ENCODE assay signal across 8 mouse cellular contexts in the genomic region with DNA sequence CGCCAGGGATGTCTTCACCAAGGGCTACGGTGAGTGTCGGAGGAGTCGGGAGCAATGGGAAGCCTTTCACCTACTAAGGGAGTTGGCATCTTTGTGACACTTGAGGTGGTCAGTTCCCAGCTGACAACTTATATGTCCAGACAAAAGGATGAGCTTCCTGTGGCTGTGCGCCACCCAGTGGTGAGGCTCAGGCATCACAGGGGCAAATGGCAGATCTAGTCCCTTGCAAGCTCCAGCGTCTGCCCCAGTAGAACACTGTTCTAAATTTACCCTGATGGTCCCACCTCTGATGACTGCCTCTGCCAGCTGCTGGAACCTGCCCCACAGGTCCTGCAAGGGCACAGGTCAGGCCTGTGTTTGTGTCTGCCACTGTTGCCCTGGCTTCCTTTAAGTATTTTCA. TPM values are rescaled to one million over a fixed set of nuclear protein-coding genes. Genes with fewer than 3 reads are reported as not detected.
A peak's percentile ranks its signal among the peaks of the same experiment; 100 is the strongest.
DNase-seq lines count a peak whose midpoint lies in the region; ATAC-seq lines count a peak whose summit lies in the region.

No protein-coding gene starts in this region.

- H3K4me1 ChIP-seq in intestine, embryonic 16.5 days (ENCODE audit: control insufficient read depth, insufficient read depth, low read length), result peaks cover 12% of the 10 kb centered on the region

- no peak overlapping the region for H3K27ac ChIP-seq in intestine, embryonic 16.5 days (ENCODE audit: low read length)

- H3K27me3 ChIP-seq in intestine, embryonic 16.5 days (replicated peaks; ENCODE audit: control insufficient read depth, insufficient read depth, low read length), result no peaks in the 10 kb centered on the region

- H3K9me3 ChIP-seq in intestine, embryonic 16.5 days (ENCODE audit: control insufficient read depth, low read length), result no peaks in the 10 kb centered on the region

- H3K4me2 ChIP-seq in intestine, embryonic 16.5 days (ENCODE audit: low read depth, low read length), result no peak overlapping the region

- peak; percentile 24; the same call in 1 of the 2 replicates for ATAC-seq in intestine, embryonic 16.5 days
- peak; percentile 94 for ATAC-seq in megakaryocyte, adult 5-6 weeks (ENCODE audit: poor library complexity, severe bottlenecking)

- 65% methylated on average over 6 of the region's 6 CpGs for WGBS in intestine, embryonic 16.5 days

- H3K9ac ChIP-seq in intestine, embryonic 16.5 days (ENCODE audit: low read depth, low read length), result no peak overlapping the region

- peak; percentile 56 for DNase-seq in cerebellum, adult 18-20 months
- DNase-seq in cerebellum, adult 11-12 months, result no peak
- DNase-seq in 3134 (ENCODE audit: extremely low read depth, insufficient read length, low spot score), result peak; percentile 57
- peak; percentile 79 for DNase-seq in adrenal gland, postnatal 10 days
- peak; percentile 59 to 84 for DNase-seq in gastrocnemius, adult 8-10 months (ENCODE audit: low spot score in 2 of 2)
- peak; percentile 45 to 58 for DNase-seq in spleen, postnatal 36 days (ENCODE audit: low spot score in 2 of 2)

- no peak overlapping the region for H3K4me3 ChIP-seq in intestine, embryonic 16.5 days (ENCODE audit: low read length)

- peaks cover 14% of the 10 kb centered on the region for H3K36me3 ChIP-seq in intestine, embryonic 16.5 days (ENCODE audit: control insufficient read depth, insufficient read depth, low read length)

RNA-seq across cellular contexts. Expression of a gene that starts 13.7 kb away (rescaled TPM):
- 100 to 1,000 TPM; 330 to 403 TPM for total RNA-seq in adrenal gland, postnatal 10 days (2021)
- 1,000 to 10,000 TPM; 1,279 to 1,529 (median 1,458) TPM for total RNA-seq in gastrocnemius, adult 8-10 months (2022)
- 311 and 337 TPM in 2 replicates for polyA plus RNA-seq in intestine, embryonic 16.5 days (2015; fragmentation: Nextera tagmentation; extraction: Ambion mirVana)
- total RNA-seq in megakaryocyte, adult 5-6 weeks (2015), result 71.2 and 74.6 TPM in 2 replicates
- 116 and 128 TPM in 2 replicates for total RNA-seq in megakaryocyte, adult 5-6 weeks (2017)

RNA-seq across cellular contexts. Expression of a gene that starts 21.9 kb away (rescaled TPM):
- 100 to 1,000 TPM; 137 to 139 TPM for total RNA-seq in adrenal gland, postnatal 10 days (2021)
- 10 to 100 TPM; 37.2 to 45.4 (median 40.2) TPM for total RNA-seq in gastrocnemius, adult 8-10 months (2022)
- 144 and 153 TPM in 2 replicates for polyA plus RNA-seq in intestine, embryonic 16.5 days (2015; fragmentation: Nextera tagmentation; extraction: Ambion mirVana)
- total RNA-seq in megakaryocyte, adult 5-6 weeks (2015), result 131 and 132 TPM in 2 replicates
- total RNA-seq in megakaryocyte, adult 5-6 weeks (2017), result 74.8 and 90.7 TPM in 2 replicates
